ENCODE assay signal across 8 mouse cellular contexts in genomic region chr10:59222271-59223101, GRCm38 (mm10). TPM values are rescaled to one million over a fixed set of nuclear protein-coding genes. Genes with fewer than 3 reads are reported as not detected.
DNase-seq lines count a peak whose midpoint lies in the region; ATAC-seq and TF ChIP-seq lines count a peak whose summit lies in the region.

No protein-coding gene starts in this region.

- 0 out of 2 replicates have a peak, but pooled peaks cover 3% of the 10 kb centered on the region for H3K9me3 ChIP-seq in G1E (replicated peaks)
- H3K9me3 ChIP-seq in forebrain, embryonic 12.5 days: no peaks in the 10 kb centered on the region
- no peaks in the 10 kb centered on the region for H3K9me3 ChIP-seq in lung, embryonic 14.5 days (ENCODE audit: low read depth, low read length)
- no peaks in the 10 kb centered on the region for H3K9me3 ChIP-seq in neural tube, embryonic 14.5 days (ENCODE audit: control insufficient read depth, low read length)

- peak overlapping the region; percentile 100 for H3K4me2 ChIP-seq in forebrain, embryonic 12.5 days
- H3K4me2 ChIP-seq in lung, embryonic 14.5 days: peak overlapping the region; percentile 100
- H3K4me2 ChIP-seq in neural tube, embryonic 14.5 days (ENCODE audit: low read depth, low read length): peak overlapping the region; percentile 99

- 3% methylated on average over 48 of the region's 49 CpGs for WGBS in forebrain, embryonic 12.5 days
- 2% methylated on average over 49 of the region's 49 CpGs for WGBS in lung, embryonic 14.5 days
- under 1% methylated on average over 49 of the region's 49 CpGs for WGBS in neural tube, embryonic 14.5 days

- H3K4me3 ChIP-seq in G1E (ENCODE audit: low read depth, low read length): peak overlapping the region; percentile 74
- peak overlapping the region; percentile 83 for H3K4me3 ChIP-seq in forebrain, embryonic 12.5 days (replicated peaks)
- H3K4me3 ChIP-seq in lung, embryonic 14.5 days (ENCODE audit: low read depth, low read length): peak overlapping the region; percentile 87
- peak overlapping the region; percentile 94 for H3K4me3 ChIP-seq in neural tube, embryonic 14.5 days (ENCODE audit: low read depth, low read length)

- H3K9ac ChIP-seq in forebrain, embryonic 12.5 days: peak overlapping the region; percentile 88
- peak overlapping the region; percentile 92 for H3K9ac ChIP-seq in lung, embryonic 14.5 days
- peak overlapping the region; percentile 67 for H3K9ac ChIP-seq in neural tube, embryonic 14.5 days (replicated peaks; ENCODE audit: low read depth, low read length)

- no peak for ATAC-seq in G1E (ENCODE audit: extremely low read depth, insufficient number of reproducible peaks, low FRiP score, poor library complexity, severe bottlenecking)
- ATAC-seq in forebrain, embryonic 12.5 days (ENCODE audit: low FRiP score): peak; percentile 4
- peak; percentile 14 for ATAC-seq in lung, embryonic 14.5 days (ENCODE audit: insufficient read depth)
- ATAC-seq in neural tube, embryonic 14.5 days (ENCODE audit: low read depth): no peak

- no peak for TF ChIP-seq CTCF in G1E (IDR thresholded peaks at IDR 0.05; ENCODE audit: low read depth, low read length)
- TF ChIP-seq CTCF in lung, embryonic 14.5 days (IDR thresholded peaks at IDR 0.05; ENCODE audit: low read depth): 0 out of 2 replicates have a peak, but pooled peaks have one; percentile 15

- H3K36me3 ChIP-seq in G1E (replicated peaks): peaks cover 8% of the 10 kb centered on the region
- H3K36me3 ChIP-seq in forebrain, embryonic 12.5 days (replicated peaks): no peaks in the 10 kb centered on the region
- no peaks in the 10 kb centered on the region for H3K36me3 ChIP-seq in lung, embryonic 14.5 days (ENCODE audit: insufficient read depth)
- no peaks in the 10 kb centered on the region for H3K36me3 ChIP-seq in neural tube, embryonic 14.5 days (ENCODE audit: control insufficient read depth, insufficient read depth, low read length)

- H3K27me3 ChIP-seq in G1E (ENCODE audit: insufficient read depth, low read length): no peaks in the 10 kb centered on the region
- peaks cover 3% of the 10 kb centered on the region; the same call in 1 of the 2 replicates for H3K27me3 ChIP-seq in forebrain, embryonic 12.5 days
- no peaks in the 10 kb centered on the region; the same call in 1 of the 2 replicates for H3K27me3 ChIP-seq in lung, embryonic 14.5 days (ENCODE audit: insufficient read depth, low read length)
- H3K27me3 ChIP-seq in neural tube, embryonic 14.5 days (ENCODE audit: control insufficient read depth, insufficient read depth, low read length): peaks cover 2% of the 10 kb centered on the region; the same call in 1 of the 2 replicates

- H3K4me1 ChIP-seq in G1E (ENCODE audit: insufficient read depth, low read depth, low read length): peaks cover 11% of the 10 kb centered on the region
- peaks cover 32% of the 10 kb centered on the region for H3K4me1 ChIP-seq in forebrain, embryonic 12.5 days
- H3K4me1 ChIP-seq in lung, embryonic 14.5 days (ENCODE audit: insufficient read depth): peaks cover 3% of the 10 kb centered on the region; the same call in 1 of the 2 replicates
- peaks cover 14% of the 10 kb centered on the region for H3K4me1 ChIP-seq in neural tube, embryonic 14.5 days (ENCODE audit: control insufficient read depth, insufficient read depth, low read length)

- H3K27ac ChIP-seq in forebrain, embryonic 12.5 days: peak overlapping the region; percentile 98; the same call in 1 of the 2 replicates
- H3K27ac ChIP-seq in lung, embryonic 14.5 days (ENCODE audit: low read depth): no peak overlapping the region; the same call in 1 of the 2 replicates
- H3K27ac ChIP-seq in neural tube, embryonic 14.5 days (ENCODE audit: low read depth, low read length): no peak overlapping the region; the same call in 1 of the 2 replicates

- DNase-seq in G1E (ENCODE audit: low spot score): peak; percentile 1
- DNase-seq in brain, adult 2 months (ENCODE audit: low read depth, low spot score): peak; percentile 61
- DNase-seq in heart, postnatal 10 days: peak; percentile 23 to 40
- DNase-seq in kidney, postnatal 25 days: peak; percentile 20 to 60
- peak; percentile 44 for DNase-seq in lung, embryonic 14.5 days
- peak; percentile 5 for DNase-seq in yolk sac, embryonic 10.5 days (ENCODE audit: low spot score)

- intact Hi-C loops in heart, postnatal 10 days (cut with DNase I): loop anchor here (5.0 kb wide), 3 partner anchors 45 to 70 kb away; no protein-coding TSS in a partner anchor

RNA-seq across cellular contexts. Expression of gene Sowahc, which starts 0.7 kb away (rescaled TPM):
- total RNA-seq in G1E (2014; fragmentation: Nextera tagmentation): 1.5 and 1.8 TPM in 2 replicates
- 1.7 and 2.1 TPM in 2 replicates for total RNA-seq in G1E (2017)
- polyA plus RNA-seq in G1E (2012): 0.24 and 0.36 TPM in 2 replicates
- polyA plus RNA-seq in forebrain, embryonic 12.5 days (2016; fragmentation: Nextera tagmentation; extraction: Ambion mirVana): 19.3 and 19.7 TPM in 2 replicates
- total RNA-seq in heart, postnatal 10 days (2021): 1 to 10 TPM; 1.7 to 3.0 TPM
- 9.5 and 10.5 TPM in 2 replicates for polyA plus RNA-seq in lung, embryonic 14.5 days (2014; fragmentation: Nextera tagmentation; extraction: Ambion mirVana)
- polyA plus RNA-seq in neural tube, embryonic 14.5 days (2014; fragmentation: Nextera tagmentation; extraction: Ambion mirVana): 16.6 and 20.4 TPM in 2 replicates

RNA-seq across cellular contexts. Expression of gene Sept10, which starts 0.8 kb away (rescaled TPM):
- total RNA-seq in G1E (2014; fragmentation: Nextera tagmentation) (9.5 and 13.9 TPM in 2 replicates), G1E (2017) (11.8 and 14.4 TPM in 2 replicates)
- polyA plus RNA-seq in G1E (2012): 0.75 and 1.1 TPM in 2 replicates
- polyA plus RNA-seq in forebrain, embryonic 12.5 days (2016; fragmentation: Nextera tagmentation; extraction: Ambion mirVana): 30.0 and 30.4 TPM in 2 replicates
- total RNA-seq in heart, postnatal 10 days (2021): 10 to 100 TPM; 35.0 to 39.9 TPM
- polyA plus RNA-seq in lung, embryonic 14.5 days (2014; fragmentation: Nextera tagmentation; extraction: Ambion mirVana): 68.5 and 69.4 TPM in 2 replicates
- polyA plus RNA-seq in neural tube, embryonic 14.5 days (2014; fragmentation: Nextera tagmentation; extraction: Ambion mirVana): 12.8 and 17.1 TPM in 2 replicates

Comparison
In these comparisons a context has a peak if more than half of its experiments do, and no peak if none do; other contexts are left out.
1. ATAC-seq: peak in forebrain, embryonic 12.5 days (single experiment) and lung, embryonic 14.5 days (single experiment); none in G1E (single experiment) and neural tube, embryonic 14.5 days (single experiment).
2. DNase-seq: peak in every context shown above with its lines; median percentile 61 in brain, adult 2 months; 44 in lung, embryonic 14.5 days; 40 in kidney, postnatal 25 days; 32 in heart, postnatal 10 days; 5 in yolk sac, embryonic 10.5 days; 1 in G1E.
3. Peak in every context shown above with its lines, with median percentiles within 50 percentile points of each other: H3K4me3 ChIP-seq, H3K4me2 ChIP-seq and H3K9ac ChIP-seq.